Mouse (Mus musculus): ENCODE results near the gene Ireb2. TPM values are rescaled to one million over a fixed set of nuclear protein-coding genes. Genes with fewer than 3 reads are reported as not detected.
"Not testable (repeated sequence)": the region's sequence is repeated elsewhere in the genome, so short reads cannot be mapped to it uniquely, and the experiment has no call there.

The Ireb2 gene
- polyA plus RNA-seq, 1 experiment from 2014 or later = 64.5 TPM

DNA sequence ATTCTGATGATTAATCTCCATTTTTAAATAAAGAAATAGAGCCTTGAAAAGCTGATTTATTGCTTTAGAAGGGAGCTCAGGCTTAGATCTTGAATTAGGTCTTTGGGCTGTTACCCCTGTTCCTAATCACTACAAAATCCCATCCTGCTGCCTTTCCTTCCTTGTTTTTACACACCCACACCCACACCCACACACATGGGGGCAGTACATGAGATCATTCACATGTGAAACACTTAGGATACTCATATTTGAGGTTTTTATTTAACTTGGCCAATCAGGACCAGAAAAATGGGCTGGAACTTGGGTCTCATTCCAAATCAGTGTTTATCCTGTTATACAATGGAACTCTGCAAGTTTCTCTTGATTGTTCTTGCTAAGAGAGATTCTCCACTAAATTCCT is 85.9 kb downstream of the Ireb2 start:
- H3K27ac ChIP-seq (ENCODE audit: low read depth, low read length) = no peak overlapping the region
- H3K9me3 ChIP-seq (ENCODE audit: control insufficient read depth, low read length) = no peaks in the 10 kb centered on the region
- DNase-seq (ENCODE audit: low spot score, missing footprints) = no peak
- H3K36me3 ChIP-seq (ENCODE audit: control insufficient read depth, insufficient read depth, low read length) = peaks cover under 1% of the 10 kb centered on the region; the same call in 1 of the 2 replicates
- H3K4me2 ChIP-seq = no peak overlapping the region
- H3K27me3 ChIP-seq (ENCODE audit: control insufficient read depth, insufficient read depth, low read length) = no peaks in the 10 kb centered on the region
- no peak overlapping the region for H3K9ac ChIP-seq (ENCODE audit: low read length)
- ATAC-seq (ENCODE audit: low FRiP score) = no peak
- H3K4me1 ChIP-seq (ENCODE audit: control insufficient read depth, insufficient read depth, low read length) = peaks cover 9% of the 10 kb centered on the region
- H3K4me3 ChIP-seq (ENCODE audit: low read depth, low read length) = no peak overlapping the region

DNA sequence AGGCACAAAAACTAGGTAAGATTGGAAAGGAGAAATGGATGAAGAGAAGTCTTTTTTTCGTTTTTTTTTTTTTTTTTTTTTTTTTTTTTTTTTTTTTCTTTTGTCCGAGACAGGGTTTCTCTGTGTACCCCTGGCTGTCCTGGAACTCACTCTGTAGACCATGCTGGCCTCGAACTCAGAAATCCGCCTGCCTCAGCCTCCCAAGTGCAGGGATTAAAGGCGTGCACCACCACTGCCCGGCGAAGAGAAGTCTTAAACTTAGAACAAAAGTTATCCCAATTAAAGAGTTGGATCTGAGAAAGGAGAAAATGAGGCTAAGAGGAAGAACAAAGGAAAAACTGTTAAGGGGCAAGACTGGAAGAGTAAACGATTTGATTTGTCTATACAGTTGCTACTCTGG is 86.6 kb downstream of the Ireb2 start:
- peak; percentile 51; the same call in 1 of the 2 replicates for ATAC-seq (ENCODE audit: low FRiP score)
- DNase-seq (ENCODE audit: low spot score, missing footprints); H3K27ac ChIP-seq (ENCODE audit: low read depth, low read length); H3K36me3 ChIP-seq (ENCODE audit: control insufficient read depth, insufficient read depth, low read length); H3K27me3 ChIP-seq (ENCODE audit: control insufficient read depth, insufficient read depth, low read length); H3K4me1 ChIP-seq (ENCODE audit: control insufficient read depth, insufficient read depth, low read length); H3K9me3 ChIP-seq (ENCODE audit: control insufficient read depth, low read length): not testable (repeated sequence)
- 61% methylated on average over 8 of the region's 8 CpGs for WGBS
- Histone ChIP-seq H3K4me3 (ENCODE audit: low read depth, low read length) (peak overlapping the region; percentile 85), H3K9ac (ENCODE audit: low read length) (peak overlapping the region; percentile 87), H3K4me2 (peak overlapping the region; percentile 76)

GRCm38 (mm10) chr9:54950575-54951321 is 87.2 kb downstream of the Ireb2 start, which contains the start of the genes Psma4 and AY074887:
Psma4 (plus strand) TSS chr9:54950790.
AY074887 (minus strand) TSS chr9:54950998.
- H3K4me2 ChIP-seq = peak within 1 kb of the TSS; percentile 76
- H3K4me3 ChIP-seq (ENCODE audit: low read depth, low read length) = peak within 1 kb of the TSS; percentile 85
- peak within 1 kb of the TSS; percentile 82 for H3K27ac ChIP-seq (ENCODE audit: low read depth, low read length)
- peaks cover 7% of the 10 kb centered on the region; the same call in 1 of the 2 replicates for H3K36me3 ChIP-seq (ENCODE audit: control insufficient read depth, insufficient read depth, low read length)
- ATAC-seq (ENCODE audit: low FRiP score) = peak; percentile 100
- under 1% methylated on average over 57 of the region's 65 CpGs for WGBS
- no peaks in the 10 kb centered on the region for H3K9me3 ChIP-seq (ENCODE audit: control insufficient read depth, low read length)
- peaks cover 9% of the 10 kb centered on the region for H3K4me1 ChIP-seq (ENCODE audit: control insufficient read depth, insufficient read depth, low read length)
- peak; percentile 100 for DNase-seq (ENCODE audit: low spot score, missing footprints)
- peak within 1 kb of the TSS; percentile 87 for H3K9ac ChIP-seq (ENCODE audit: low read length)
- no peaks in the 10 kb centered on the region for H3K27me3 ChIP-seq (ENCODE audit: control insufficient read depth, insufficient read depth, low read length)

GRCm38 (mm10) chr9:54961059-54961458 is 97.5 kb downstream of the Ireb2 start:
- Histone ChIP-seq H3K4me2 (no peak overlapping the region), H3K9me3 (ENCODE audit: control insufficient read depth, low read length) (no peaks in the 10 kb centered on the region), H3K4me1 (ENCODE audit: control insufficient read depth, insufficient read depth, low read length) (no peaks in the 10 kb centered on the region), H3K9ac (ENCODE audit: low read length) (no peak overlapping the region), H3K27me3 (ENCODE audit: control insufficient read depth, insufficient read depth, low read length) (no peaks in the 10 kb centered on the region), H3K36me3 (ENCODE audit: control insufficient read depth, insufficient read depth, low read length) (peaks cover 18% of the 10 kb centered on the region), H3K4me3 (ENCODE audit: low read depth, low read length) (no peak overlapping the region), H3K27ac (ENCODE audit: low read depth, low read length) (no peak overlapping the region)
- DNase-seq (ENCODE audit: low spot score, missing footprints) (no peak), ATAC-seq (ENCODE audit: low FRiP score) (no peak)
- 95% methylated on average over 4 of the region's 4 CpGs for WGBS

Other genes with a start within 250 kb of the Ireb2 start
- gene Acsbg1, start 201.9 kb upstream of the Ireb2 start, polyA plus RNA-seq (2014; fragmentation: Nextera tagmentation; extraction: Ambion mirVana) = 9.9 and 11.0 TPM in 2 replicates
- 4.0 and 4.7 TPM in 2 replicates for gene Dnaja4, start 164.9 kb upstream of the Ireb2 start, polyA plus RNA-seq (2014; fragmentation: Nextera tagmentation; extraction: Ambion mirVana)
- 179 and 181 TPM in 2 replicates for gene Wdr61, start 129.3 kb upstream of the Ireb2 start, polyA plus RNA-seq (2014; fragmentation: Nextera tagmentation; extraction: Ambion mirVana)
- 1,135 and 1,165 TPM in 2 replicates for gene Crabp1, start 99.0 kb upstream of the Ireb2 start, polyA plus RNA-seq (2014; fragmentation: Nextera tagmentation; extraction: Ambion mirVana)
- gene Hykk, start 53.5 kb downstream of the Ireb2 start, polyA plus RNA-seq (2014; fragmentation: Nextera tagmentation; extraction: Ambion mirVana) = 4.2 and 4.5 TPM in 2 replicates
- 332 and 341 TPM in 2 replicates for gene Psma4, start 87.0 kb downstream of the Ireb2 start, polyA plus RNA-seq (2014; fragmentation: Nextera tagmentation; extraction: Ambion mirVana)
- 0.79 and 0.81 TPM in 2 replicates for gene AY074887, start 87.2 kb downstream of the Ireb2 start, polyA plus RNA-seq (2014; fragmentation: Nextera tagmentation; extraction: Ambion mirVana)
- gene Chrna5, start 117.1 kb downstream of the Ireb2 start, polyA plus RNA-seq (2014; fragmentation: Nextera tagmentation; extraction: Ambion mirVana) = 6.5 and 7.7 TPM in 2 replicates
- gene Chrna3, start 162.8 kb downstream of the Ireb2 start, polyA plus RNA-seq (2014; fragmentation: Nextera tagmentation; extraction: Ambion mirVana) = 11.6 and 12.3 TPM in 2 replicates
- 2.3 and 2.5 TPM in 2 replicates for gene Chrnb4, start 185.0 kb downstream of the Ireb2 start, polyA plus RNA-seq (2014; fragmentation: Nextera tagmentation; extraction: Ambion mirVana)

Measured in midbrain, embryonic 11.5 days (tissue).